11 mouse cellular contexts compared by ENCODE assay signal in genomic region chr2:75656924-75657323, GRCm38 (mm10). TPM values are rescaled to one million over a fixed set of nuclear protein-coding genes. Genes with fewer than 3 reads are reported as not detected.
DNase-seq lines count a peak whose midpoint lies in the region; ATAC-seq lines count a peak whose summit lies in the region.
"Had no signal": no experiment of that assay in that cellular context is flagged by ENCODE, and none has a peak within 500 bp of the region (broad histone marks: within the 10 kb centered on the region; RNA-seq: fewer than 3 reads in every experiment).

No protein-coding gene starts in this region.

- H3K9ac ChIP-seq in hindbrain, embryonic 11.5 days (ENCODE audit: low read depth, low read length), result no peak overlapping the region
- no peak overlapping the region for H3K9ac ChIP-seq in forebrain, embryonic 11.5 days (ENCODE audit: low read length)
- peak overlapping the region; percentile 83 for H3K9ac ChIP-seq in liver, embryonic 12.5 days

- H3K36me3 ChIP-seq in hindbrain, embryonic 10.5 days, result peaks cover 10% of the 10 kb centered on the region
- H3K36me3 ChIP-seq in hindbrain, embryonic 11.5 days (ENCODE audit: control insufficient read depth, insufficient read depth, low read length), result no peaks in the 10 kb centered on the region
- H3K36me3 ChIP-seq in forebrain, embryonic 11.5 days (ENCODE audit: control insufficient read depth, insufficient read depth, low read length), result no peaks in the 10 kb centered on the region
- H3K36me3 ChIP-seq in liver, embryonic 12.5 days, result peaks cover 16% of the 10 kb centered on the region

- H3K4me1 ChIP-seq in hindbrain, embryonic 10.5 days (replicated peaks), result peaks cover 20% of the 10 kb centered on the region
- H3K4me1 ChIP-seq in hindbrain, embryonic 11.5 days (replicated peaks; ENCODE audit: control insufficient read depth, insufficient read depth, low read length), result peaks cover 3% of the 10 kb centered on the region; the same call in 1 of the 2 replicates
- H3K4me1 ChIP-seq in forebrain, embryonic 11.5 days (replicated peaks; ENCODE audit: control insufficient read depth, insufficient read depth, low read length), result peaks cover 2% of the 10 kb centered on the region; the same call in 1 of the 2 replicates
- H3K4me1 ChIP-seq in liver, embryonic 12.5 days, result peaks cover 41% of the 10 kb centered on the region

- WGBS in hindbrain, embryonic 10.5 days, result 94% methylated on average over 5 of the region's 5 CpGs
- WGBS in hindbrain, embryonic 11.5 days, result 91% methylated on average over 5 of the region's 5 CpGs
- 89% methylated on average over 5 of the region's 5 CpGs for WGBS in forebrain, embryonic 11.5 days
- whole genome bisulfite sequencing in liver, embryonic 12.5 days (ENCODE audit: insufficient replicate concordance), result 83% methylated on average over 5 of the region's 5 CpGs

- H3K27ac ChIP-seq in hindbrain, embryonic 10.5 days, result peak overlapping the region; percentile 100
- no peak overlapping the region for H3K27ac ChIP-seq in hindbrain, embryonic 11.5 days (ENCODE audit: low read depth, low read length)
- H3K27ac ChIP-seq in forebrain, embryonic 11.5 days (ENCODE audit: low read depth, low read length), result peak overlapping the region; percentile 95; the same call in 1 of the 2 replicates
- peak overlapping the region; percentile 90 for H3K27ac ChIP-seq in liver, embryonic 12.5 days

- H3K9me3 ChIP-seq in hindbrain, embryonic 10.5 days, result no peaks in the 10 kb centered on the region
- H3K9me3 ChIP-seq in hindbrain, embryonic 11.5 days (ENCODE audit: control insufficient read depth, low read length), result no peaks in the 10 kb centered on the region
- no peaks in the 10 kb centered on the region for H3K9me3 ChIP-seq in forebrain, embryonic 11.5 days (ENCODE audit: control insufficient read depth, low read length)
- H3K9me3 ChIP-seq in liver, embryonic 12.5 days (replicated peaks), result no peaks in the 10 kb centered on the region
- H3K9me3 ChIP-seq: G1E had no signal

- no peaks in the 10 kb centered on the region for H3K27me3 ChIP-seq in hindbrain, embryonic 10.5 days (ENCODE audit: insufficient read depth, poor library complexity, severe bottlenecking)
- no peaks in the 10 kb centered on the region for H3K27me3 ChIP-seq in hindbrain, embryonic 11.5 days (ENCODE audit: control insufficient read depth, insufficient read depth, low read length)
- no peaks in the 10 kb centered on the region for H3K27me3 ChIP-seq in forebrain, embryonic 11.5 days (ENCODE audit: control insufficient read depth, insufficient read depth, low read length)
- no peaks in the 10 kb centered on the region for H3K27me3 ChIP-seq in liver, embryonic 12.5 days (replicated peaks)

- no peak for ATAC-seq in hindbrain, embryonic 11.5 days (ENCODE audit: low FRiP score)
- no peak for ATAC-seq in forebrain, embryonic 11.5 days (replicated peaks; ENCODE audit: low FRiP score)
- no peak for ATAC-seq in liver, embryonic 12.5 days

- DNase-seq in hindbrain, embryonic 10.5 days (ENCODE audit: low spot score), result no peak
- DNase-seq in hindbrain, embryonic 11.5 days (ENCODE audit: low spot score), result no peak
- peak; percentile 55 for DNase-seq in CD4-positive helper T cell, adult 2 months (ENCODE audit: low read depth, low spot score)
- DNase-seq in forebrain, embryonic 11.5 days (ENCODE audit: low spot score), result no peak
- no peak for DNase-seq in MN1 (ENCODE audit: low spot score)
- DNase-seq in urinary bladder, postnatal 25 days (ENCODE audit: low spot score), result no peak
- no peak for DNase-seq in thymus, postnatal 14 days
- DNase-seq: adrenal gland, postnatal 14 days; cerebellum, adult 9-11 months had no signal

- H3K4me3 ChIP-seq in hindbrain, embryonic 10.5 days, result no peak overlapping the region
- no peak overlapping the region for H3K4me3 ChIP-seq in hindbrain, embryonic 11.5 days (ENCODE audit: low read depth, low read length)
- no peak overlapping the region for H3K4me3 ChIP-seq in forebrain, embryonic 11.5 days (ENCODE audit: low read depth, low read length)
- H3K4me3 ChIP-seq in liver, embryonic 12.5 days, result no peak overlapping the region

- no peak overlapping the region for H3K4me2 ChIP-seq in hindbrain, embryonic 11.5 days (replicated peaks; ENCODE audit: low read depth, low read length)
- no peak overlapping the region for H3K4me2 ChIP-seq in forebrain, embryonic 11.5 days (ENCODE audit: low read depth, low read length, severe bottlenecking)
- peak overlapping the region; percentile 79; the same call in 1 of the 2 replicates for H3K4me2 ChIP-seq in liver, embryonic 12.5 days

RNA-seq across cellular contexts. Expression of gene Hnrnpa3, which starts 2.1 kb away (rescaled TPM):
- polyA plus RNA-seq in hindbrain, embryonic 10.5 days (2016; fragmentation: Nextera tagmentation; extraction: Ambion mirVana), result 236 and 359 TPM in 2 replicates
- polyA plus RNA-seq in hindbrain, embryonic 11.5 days (2014; fragmentation: Nextera tagmentation; extraction: Ambion mirVana), result 304 and 320 TPM in 2 replicates
- 318 and 325 TPM in 2 replicates for polyA plus RNA-seq in forebrain, embryonic 11.5 days (2014; fragmentation: Nextera tagmentation; extraction: Ambion mirVana)
- polyA plus RNA-seq in liver, embryonic 12.5 days (2016; fragmentation: Nextera tagmentation; extraction: Ambion mirVana), result 199 and 204 TPM in 2 replicates

RNA-seq across cellular contexts. Expression of gene Nfe2l2, which starts 47.5 kb away (rescaled TPM):
- 24.0 and 27.1 TPM in 2 replicates for polyA plus RNA-seq in hindbrain, embryonic 10.5 days (2016; fragmentation: Nextera tagmentation; extraction: Ambion mirVana)
- 28.4 and 28.5 TPM in 2 replicates for polyA plus RNA-seq in hindbrain, embryonic 11.5 days (2014; fragmentation: Nextera tagmentation; extraction: Ambion mirVana)
- 26.8 and 27.0 TPM in 2 replicates for polyA plus RNA-seq in forebrain, embryonic 11.5 days (2014; fragmentation: Nextera tagmentation; extraction: Ambion mirVana)
- polyA plus RNA-seq in liver, embryonic 12.5 days (2016; fragmentation: Nextera tagmentation; extraction: Ambion mirVana), result 51.9 and 53.1 TPM in 2 replicates
